Mouse (Mus musculus) frontal cortex, adult 2 months (tissue): ENCODE measurements at regions not wholly inside any gene's neighbourhood (a gene's known extent, or its start where the extent isn't known, plus 50 kb on each side); places are given as distances from the start of the nearest gene placed in this dataset.

ENCODE experiments used
- DNase-seq, 2 experiments: peaks; one replicate each; pipeline ENCODE4 v3.0.0; 2022; ENCODE audit warnings: low spot score in 1 of 2; ENCODE audit errors: extremely low spot score in 1 of 2

DNA sequence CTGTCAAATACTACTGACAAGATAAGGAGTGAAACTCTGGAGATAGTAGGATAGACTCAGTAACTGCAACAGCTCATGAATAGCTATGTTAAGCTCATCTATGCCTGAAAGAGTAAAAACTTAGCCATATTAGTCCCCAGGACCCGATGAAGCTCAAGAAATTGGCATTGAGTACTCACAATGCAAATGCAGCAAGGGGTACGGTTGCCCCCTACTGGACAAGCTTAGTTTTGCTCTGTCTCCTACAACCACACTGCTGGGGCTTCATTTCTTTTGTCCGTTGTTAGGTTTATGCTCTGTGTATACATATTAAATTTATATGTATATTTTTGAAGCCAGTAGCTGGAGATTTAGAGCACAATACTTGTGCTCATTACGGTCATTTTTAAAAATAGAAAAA is 74.4 kb upstream of the Mup5 start:
- peak in 1 of 2 experiments; percentile 52 for DNase-seq

DNA sequence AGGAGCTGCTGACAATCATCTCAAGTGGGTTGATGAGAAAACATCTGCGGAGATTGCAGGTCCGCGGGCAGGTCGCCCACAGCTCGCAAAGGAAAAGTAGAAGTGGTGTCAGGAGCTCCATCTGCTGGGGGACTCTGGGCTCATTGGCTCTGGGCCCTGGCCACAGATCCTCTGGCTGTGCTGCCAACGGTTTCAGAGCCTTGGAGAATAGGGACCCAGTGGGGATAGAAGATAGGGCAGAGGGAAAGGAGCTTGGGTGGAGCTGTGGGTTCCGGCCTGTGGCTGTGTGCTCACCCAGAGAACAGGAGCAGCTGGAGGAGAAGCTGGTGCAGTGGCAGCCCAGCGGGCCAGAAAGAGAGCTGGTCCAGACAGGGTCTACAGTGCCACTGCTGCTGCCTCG is 67.1 kb upstream of the Mup5 start:
- DNase-seq, result peak in 1 of 2 experiments; percentile 1

DNA sequence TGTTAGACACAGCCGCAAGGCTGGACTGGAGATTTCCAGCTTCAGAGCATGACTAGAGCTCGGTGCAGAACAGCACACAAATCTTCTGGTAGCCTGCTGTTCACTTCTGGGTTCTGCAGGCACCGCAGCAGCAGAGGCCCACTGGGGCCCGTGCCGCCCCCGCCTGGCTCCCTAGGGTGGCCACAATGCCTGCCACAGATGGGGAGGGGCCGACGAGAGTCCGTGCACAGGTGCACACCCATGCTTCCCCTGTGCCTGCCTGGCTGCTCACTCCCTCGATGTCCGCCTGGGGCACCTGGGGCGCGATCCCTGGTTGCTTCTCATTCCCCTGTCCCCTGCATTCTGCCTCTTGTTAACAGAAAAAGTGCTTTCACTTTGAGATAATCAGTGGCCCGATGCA is 63.2 kb upstream of the Mup5 start:
- DNase-seq, result no peak

DNA sequence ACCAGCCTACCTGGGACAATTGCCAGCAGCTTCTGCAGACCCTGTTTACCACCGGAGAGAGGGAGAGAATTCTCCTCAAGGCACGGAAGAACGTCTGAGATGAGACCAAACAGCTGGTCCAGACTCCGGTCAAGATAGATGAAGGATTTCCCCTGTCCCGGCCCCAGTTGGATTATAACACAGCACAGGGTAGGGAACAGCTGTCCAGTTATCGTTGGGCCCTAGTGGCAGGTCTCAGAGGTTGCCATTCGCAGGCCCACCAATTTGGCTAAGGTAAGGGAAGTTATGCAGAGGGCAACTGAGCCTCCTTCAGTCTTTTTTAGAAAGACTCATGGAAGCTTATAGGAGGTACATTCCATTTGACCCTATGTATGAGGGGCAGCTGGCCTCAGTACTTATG is 62.1 kb upstream of the Mup5 start:
- no peak for DNase-seq
